Mouse (Mus musculus): Measurements from ENCODE around the gene Vsx1.

The Vsx1 gene

DNA sequence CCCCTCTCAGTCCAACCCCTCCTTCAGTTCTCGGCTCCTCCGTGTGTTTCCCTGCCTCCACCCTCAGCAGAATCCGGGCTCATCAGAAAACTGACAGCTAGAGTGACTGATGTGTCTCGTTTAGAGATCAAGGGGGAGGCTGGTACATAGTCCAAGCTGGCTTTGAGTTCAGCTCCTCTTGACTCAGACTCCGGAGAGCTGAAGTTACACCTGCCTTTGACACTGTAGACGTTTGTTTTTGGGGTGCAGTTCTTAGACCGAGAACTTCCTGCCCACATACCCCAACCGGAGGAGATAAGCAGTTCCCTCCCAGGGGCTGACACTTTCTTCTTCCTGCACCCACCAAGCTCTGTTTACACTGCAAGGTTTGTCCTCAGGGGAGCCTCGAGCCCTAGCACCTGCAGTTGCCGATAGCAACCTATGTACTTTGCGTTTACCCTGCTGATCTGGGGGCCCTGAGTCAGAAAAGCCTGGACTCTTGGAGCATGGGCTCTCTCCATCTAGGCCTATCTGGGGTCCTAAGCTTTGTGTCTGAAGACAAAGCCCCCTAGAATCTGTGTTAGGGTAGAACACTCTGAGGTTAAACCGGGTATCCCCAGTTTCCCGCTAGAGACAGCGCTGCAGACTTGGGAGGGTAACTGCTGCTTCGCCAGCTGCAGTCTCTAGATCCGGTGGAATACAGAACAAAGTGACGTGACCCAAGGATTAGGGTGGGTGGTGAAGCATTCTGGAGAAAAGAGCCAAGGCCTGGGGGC is 21.9 kb downstream of the Vsx1 start:
- DNase-seq: peak; percentile 33 to 51

DNA sequence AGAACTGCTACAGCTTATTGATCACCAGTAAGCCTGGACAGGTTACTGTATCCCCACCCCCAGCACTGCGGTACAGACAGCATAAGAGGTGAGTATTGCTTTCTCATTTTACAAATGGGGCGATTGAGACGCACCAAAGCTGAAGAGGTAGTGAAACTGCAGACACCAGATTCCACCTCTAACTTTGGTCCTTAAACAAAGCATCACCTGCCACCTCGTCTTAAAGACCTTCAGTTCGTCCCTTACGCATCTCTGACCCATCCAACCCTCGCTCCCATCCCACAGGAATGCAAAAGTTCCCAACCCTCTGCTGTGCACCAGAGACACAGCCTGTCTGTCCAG is 22.5 kb downstream of the Vsx1 start:
- no peak for DNase-seq

DNA sequence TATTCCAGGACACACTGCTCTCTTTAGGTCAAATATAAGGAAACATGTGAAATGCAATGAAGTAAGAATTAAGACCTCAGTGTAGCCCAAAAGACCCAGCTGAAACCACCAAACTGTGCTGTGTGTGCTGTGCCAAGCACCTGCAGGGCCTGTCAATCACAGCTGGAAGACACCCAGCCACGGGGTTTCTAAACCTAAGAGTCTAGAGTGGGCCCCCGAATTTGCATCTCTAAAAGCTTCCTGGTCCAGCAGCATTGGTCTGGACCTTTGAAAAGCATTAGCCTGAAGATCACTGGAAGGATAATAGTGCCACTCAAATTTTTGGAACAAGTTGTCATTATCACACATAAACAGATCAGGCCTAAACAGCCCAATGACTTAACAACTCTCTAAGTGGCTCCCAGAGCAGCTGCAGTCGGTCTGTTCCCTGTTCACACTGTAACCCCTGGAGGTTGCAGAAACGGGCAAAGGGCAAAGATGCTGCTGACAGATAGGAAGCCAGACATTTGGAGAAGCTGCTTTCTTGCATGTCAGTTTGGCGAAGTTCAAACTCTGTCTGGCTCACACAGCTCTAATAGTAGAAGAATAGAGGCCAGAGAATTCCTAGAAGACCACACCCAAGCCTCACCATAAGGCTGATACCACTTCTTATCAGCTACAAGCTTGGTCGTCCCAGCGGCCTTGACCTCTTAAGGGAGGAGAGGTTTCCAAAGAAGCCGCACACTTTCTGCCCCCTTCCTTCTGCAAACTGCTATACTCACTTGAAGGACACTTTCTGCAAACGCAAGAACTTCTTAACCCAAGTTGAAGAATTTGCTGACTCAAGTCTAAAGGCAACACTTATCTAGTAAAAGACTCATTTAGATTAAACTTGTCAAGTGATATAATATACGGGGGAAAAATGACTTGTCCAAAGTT is 23.4 kb downstream of the Vsx1 start:
- DNase-seq: peak in 1 of 2 experiments; percentile 42

DNA sequence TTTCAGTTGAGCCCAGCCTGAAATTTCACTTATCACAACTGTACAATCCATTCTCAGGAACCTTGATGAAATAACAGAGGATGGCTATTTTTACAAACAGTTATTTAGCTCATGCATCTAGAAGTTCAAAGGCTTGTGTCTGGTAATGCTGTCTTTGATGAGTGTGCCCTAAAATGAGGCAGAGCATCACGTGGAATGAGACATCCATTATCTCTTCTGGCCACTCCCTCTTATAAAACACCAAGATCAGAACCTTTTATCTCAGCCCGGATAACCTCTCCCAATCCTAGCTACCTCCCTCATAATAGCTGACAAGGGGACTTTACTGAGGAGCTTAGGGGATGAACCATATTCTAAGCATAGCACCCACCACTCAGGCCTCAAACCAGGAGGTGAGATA is 24.2 kb downstream of the Vsx1 start:
- no peak for DNase-seq

DNA sequence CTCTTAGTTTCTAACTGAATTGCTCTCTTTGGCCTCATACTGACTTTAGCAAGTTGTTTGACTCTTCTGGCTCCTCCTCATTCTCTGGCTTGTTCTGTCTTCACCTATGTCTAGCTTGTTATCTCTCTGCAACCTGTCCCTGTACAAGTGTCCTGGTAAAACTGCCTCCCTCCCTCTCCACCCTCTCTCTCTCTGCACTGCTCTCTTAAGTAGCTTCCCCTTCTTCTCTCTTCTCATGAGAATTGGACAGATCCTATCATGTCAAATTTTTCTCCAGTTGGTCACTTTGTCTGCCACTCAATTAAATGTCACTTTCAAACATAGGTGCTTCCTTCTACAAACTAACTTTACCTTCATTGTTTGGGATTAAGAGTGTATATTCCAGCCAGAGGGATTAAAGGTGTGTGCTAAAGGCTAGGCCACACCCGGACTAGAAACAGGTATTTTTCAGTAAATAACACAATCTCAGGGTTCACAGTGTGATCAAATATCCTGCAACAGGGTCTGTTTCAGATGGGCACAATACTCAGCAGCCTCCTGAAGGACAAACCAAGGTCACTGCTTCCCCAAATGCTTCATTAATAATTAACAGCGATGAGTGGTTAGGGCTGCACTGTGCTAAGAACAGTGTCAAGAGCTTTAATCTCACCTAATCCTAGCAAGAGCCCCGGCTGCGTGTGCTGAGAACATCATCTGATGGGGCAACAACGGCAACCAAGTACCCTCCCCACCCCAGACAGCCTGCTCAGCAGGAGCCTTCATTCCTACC is 24.8 kb downstream of the Vsx1 start:
- DNase-seq: no peak

DNA sequence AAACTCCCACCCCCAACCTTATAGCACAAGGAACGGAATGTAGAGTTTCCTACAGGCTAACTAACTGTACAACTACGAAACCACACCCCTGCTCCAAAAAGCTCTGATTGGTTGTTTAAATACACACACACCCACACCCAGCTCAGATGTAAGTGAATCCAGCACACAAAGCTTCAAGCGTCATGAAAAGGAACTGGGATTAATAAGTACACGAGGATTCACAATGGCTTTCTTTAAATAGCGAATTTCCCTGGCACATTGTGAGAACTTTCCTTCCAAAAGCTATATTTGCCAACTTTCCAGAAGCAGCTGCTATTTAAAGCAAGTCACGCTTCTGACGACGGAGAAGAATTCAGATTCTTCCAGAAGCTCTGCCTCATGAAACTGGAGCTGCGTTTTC is 25.9 kb downstream of the Vsx1 start:
- DNase-seq: peak in 1 of 2 experiments; percentile 45

DNA sequence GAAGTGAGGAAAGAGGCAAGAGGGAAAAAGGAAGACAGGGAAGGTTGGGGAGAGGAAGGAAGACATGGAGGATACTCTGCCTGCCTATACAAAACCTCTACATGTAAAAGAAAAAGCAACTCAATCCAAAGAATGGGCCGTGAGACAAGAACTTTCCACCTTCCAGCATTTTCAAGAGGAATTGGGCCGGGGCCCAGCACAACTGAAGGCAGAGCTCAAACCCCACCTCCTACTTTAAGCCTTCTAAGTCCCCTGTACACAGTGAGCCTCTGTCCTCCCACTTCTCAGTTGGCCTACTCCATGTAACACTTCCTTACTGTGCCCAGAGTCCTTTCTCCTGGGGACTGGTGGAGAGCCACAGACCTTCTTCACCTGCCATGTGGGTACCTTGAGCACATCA is 27.2 kb downstream of the Vsx1 start:
- DNase-seq: no peak

DNA sequence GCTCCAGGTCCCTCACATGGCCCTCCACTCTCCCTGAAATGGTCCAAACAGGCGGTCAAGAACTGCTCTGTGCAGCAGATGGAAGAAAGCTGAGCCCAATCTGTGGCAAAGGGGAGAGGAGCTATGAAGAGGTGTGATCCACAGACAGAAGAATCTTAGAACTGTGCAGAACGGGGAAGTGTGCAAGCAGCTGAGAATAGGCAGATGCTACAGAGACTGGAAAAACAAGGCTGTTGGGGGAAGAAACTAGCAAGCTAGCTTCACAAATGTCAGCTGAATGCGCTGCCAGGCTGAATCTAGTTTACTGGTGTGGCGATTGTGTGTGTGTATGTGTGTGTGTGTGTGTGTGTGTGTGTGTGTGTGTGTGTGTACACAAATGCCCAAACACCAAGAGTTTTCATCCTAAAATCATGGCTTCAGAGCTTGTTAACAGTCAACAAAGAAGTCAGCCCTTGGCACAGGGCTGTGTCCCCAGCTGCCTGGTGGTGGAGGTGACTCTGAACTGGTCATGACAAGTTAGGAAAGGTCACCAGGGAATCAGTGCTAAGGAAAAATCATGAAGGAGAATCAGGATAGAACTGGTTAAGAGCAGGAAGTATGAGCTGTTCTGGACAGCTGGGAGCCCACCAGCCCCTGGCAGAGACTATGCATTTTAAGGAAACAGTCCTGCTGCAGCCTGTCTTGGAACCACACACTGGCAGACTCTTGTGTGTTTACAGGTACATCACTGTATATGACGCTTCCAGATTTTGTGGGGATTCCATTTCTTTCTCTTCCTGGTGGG is 28.3 kb downstream of the Vsx1 start:
- DNase-seq: no peak

DNA sequence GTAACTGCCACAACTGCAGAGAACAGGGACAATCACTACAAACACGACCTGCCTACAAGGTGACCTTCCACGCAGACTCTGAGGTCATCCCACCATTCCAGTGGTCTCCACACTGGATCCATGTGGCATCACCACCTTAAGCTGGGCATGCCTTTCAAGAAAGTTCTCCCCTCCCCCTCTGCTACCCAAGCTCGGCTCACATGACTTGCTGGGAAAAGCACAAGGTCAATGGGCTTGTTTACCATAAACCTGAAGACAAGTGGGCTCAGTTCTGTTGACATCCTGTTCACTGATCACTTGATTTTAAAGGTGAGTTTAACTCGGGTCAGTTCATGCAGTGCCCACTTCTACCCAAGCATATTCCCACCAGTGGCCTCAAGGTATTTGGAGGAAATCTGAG is 29.1 kb downstream of the Vsx1 start:
- no peak for DNase-seq

DNA sequence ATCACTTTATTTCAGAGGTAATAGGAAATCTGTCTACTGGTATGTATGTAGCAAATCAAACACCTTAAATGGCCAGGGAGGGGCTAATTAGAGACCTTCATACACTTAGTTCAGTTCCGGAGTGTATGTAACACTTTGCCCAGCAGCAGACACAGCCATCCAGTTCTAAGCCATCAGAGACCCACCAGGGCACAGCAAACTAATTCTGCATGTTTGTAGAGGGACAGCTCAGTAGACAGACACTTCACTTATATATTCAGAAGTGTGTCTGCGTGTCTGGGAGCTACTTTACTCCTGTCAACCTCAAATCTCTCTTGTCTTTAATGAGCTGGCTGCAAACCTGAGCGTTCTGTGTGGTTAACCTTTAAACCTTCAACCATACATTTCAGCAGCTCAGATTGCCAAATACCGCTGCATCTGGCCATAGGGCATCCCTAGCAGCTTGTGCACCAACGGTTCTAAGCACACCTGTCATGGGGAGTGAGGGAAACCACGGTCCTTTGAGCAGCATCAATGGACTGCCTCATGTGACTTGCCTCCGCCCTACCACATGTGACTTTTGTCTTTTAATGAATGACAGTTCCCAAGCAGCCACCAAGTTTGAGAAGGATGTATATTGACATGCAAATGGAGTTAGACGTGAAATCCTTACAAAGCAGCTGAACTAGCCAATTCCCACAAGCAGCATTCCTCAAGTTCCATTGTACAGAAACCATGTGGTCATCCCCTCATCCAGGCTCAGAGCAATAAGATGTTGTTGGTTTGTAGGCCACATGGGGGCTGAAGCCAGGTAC is 32.0 kb downstream of the Vsx1 start:
- DNase-seq: no peak

DNA sequence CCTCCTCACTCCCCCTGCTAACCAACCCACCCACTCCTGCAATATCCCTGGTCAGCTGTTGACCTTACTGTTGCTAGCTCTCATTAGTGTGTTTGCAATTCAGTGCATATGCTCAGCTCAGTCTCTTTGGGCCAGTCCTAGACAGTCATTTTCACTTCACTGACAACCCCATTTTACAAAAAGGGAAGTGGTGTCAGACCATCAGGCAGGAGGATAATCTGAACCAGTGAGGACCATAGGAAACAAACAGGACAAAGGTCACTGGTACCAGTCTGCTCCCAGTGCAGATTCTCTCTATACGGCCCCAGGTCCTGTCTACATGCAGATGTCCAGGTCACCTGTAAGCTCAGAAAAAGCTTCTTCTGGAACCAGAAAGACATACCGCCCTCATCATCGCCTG is 33.0 kb downstream of the Vsx1 start:
- DNase-seq: no peak

DNA sequence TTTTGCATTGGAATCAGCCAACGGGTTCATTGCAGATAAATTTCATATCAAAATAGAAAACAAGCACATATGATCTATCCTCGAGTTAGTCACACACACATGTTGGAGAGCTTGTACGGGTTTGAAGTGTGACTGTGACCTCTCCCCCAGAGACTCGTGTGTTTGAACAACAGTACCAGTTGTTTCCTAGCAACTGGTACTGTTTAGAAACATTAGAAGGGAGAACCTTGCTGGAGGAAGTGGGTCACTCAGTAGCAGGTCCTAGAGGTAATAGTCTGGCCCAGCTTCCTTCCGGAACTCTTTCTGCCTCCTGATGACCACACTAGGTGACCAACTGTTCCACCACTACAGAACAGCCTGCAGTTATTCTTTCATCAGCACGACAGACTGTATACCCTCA is 33.9 kb downstream of the Vsx1 start:
- peak in 1 of 2 experiments; percentile 56 for DNase-seq

DNA sequence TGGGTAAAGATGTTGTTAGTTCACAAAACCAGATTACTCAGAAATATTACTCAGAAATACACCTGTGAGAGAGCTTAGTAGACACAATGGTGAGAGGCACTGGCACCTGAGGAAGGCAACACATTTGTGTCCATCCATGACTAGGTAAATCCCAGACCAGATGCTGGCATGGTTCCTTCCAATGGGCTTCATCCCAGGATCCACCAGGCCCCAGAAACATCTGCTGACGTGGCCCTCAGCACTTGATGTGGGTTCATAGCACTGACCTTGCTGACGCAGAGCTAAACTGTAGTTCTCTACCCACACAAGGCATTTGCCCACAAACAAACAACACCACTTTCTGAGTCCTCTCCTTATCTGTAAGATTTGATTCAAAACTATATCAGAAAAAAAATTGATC is 34.3 kb downstream of the Vsx1 start:
- no peak for DNase-seq

DNA sequence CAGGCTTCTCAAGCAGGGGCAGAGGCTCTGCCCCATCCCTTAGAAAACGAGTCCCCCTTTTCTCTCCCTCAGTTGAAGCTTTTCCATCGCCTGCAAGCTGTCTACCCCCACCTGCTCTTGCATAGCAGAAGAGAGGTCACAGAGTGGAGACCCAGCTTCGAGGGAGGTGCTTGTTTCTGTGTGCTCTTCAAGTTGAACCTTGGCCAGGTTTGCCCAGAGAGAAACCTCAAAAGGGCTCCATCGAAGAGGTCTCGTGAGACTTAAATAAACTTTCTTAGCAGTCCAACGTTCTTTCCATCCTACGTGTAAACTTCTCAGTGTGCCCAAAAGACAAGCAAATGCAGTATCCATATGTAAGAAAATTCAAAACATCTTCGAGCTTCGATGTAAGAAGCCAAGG is 37.8 kb downstream of the Vsx1 start:
- DNase-seq: peak in 1 of 2 experiments; percentile 43

DNA sequence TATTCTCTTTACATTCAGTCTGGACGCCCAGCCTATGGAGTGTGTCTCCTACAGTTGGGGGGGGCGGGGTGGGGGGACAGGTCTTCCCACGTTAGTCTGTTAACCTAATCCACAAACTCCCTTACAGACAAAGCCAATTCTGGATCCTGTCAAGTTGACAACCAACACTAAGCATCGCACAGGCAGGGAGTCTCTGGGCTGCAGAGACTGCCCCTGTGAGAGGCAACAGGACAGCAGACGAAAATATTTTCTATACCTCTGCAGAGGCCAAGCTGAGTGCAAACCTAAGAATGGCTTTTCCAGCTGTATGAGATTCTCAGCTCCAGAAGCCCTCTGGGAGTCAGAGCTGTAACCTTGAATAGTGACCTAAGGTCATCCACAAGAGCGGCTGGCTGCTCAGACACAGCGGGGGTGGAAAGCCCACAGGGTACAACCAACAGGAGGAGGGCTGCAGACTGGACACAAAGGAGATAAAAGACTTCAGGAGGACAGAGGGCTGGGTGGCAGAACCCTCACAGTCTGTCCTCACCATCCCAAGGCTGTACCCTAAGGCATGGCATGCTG is 38.6 kb downstream of the Vsx1 start:
- no peak for DNase-seq

DNA sequence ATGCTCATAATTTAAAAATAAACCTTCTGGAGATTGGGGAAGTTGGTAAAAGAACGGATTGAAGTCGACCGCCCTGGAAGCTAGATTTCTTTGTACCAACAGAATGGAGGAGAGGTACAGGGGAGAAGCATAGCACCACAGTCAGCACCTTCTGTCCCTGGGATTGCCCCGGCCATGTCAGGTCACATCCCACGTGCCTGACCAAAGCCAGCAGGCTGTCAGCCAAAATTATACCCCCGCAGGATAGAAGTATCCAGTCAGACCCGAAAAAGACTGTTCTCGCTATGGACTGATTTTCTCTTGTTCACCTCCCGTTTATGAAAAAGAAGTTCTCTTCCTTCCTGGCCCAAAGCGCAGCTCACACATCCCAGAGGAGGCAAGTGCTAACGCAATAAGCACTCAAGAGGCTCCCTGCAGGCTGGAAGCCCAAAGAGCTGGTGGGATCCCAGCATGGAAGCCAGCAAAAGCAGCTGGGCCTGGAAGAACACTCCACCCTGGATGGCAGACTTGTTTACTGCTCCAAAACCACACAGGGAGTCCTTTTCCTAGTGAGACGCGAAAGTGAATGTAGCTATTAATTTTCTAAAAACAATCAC is 40.8 kb downstream of the Vsx1 start:
- DNase-seq: no peak

DNA sequence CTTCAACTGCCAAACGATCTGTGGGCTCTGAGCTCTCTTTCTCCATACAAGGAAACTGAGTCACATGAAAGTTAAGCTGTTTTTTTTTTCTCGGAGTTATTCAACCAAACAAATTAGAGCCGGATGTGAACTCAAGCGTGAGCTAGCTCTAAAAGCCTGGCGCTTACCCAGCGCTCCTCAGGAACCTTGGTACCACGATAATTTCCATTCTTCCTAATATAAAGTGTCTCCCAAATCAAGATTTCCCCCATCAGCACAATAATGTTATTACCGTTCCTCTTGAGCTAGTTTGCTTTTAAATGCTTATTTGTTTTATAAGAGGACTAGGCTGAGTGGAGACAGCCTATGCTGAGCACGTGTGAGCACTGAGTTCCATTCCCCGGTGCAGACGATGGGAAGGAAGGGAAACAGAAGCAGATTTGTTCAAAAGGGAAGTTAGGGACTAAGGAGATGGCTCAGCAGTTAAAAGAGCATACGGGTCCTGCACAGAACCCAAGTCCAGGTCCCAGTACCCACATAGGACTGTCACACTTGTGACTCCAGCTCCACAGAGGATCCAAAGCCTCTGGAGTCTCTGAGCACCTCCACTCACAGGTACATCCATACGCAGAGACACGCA is 41.4 kb downstream of the Vsx1 start:
- DNase-seq: no peak

DNA sequence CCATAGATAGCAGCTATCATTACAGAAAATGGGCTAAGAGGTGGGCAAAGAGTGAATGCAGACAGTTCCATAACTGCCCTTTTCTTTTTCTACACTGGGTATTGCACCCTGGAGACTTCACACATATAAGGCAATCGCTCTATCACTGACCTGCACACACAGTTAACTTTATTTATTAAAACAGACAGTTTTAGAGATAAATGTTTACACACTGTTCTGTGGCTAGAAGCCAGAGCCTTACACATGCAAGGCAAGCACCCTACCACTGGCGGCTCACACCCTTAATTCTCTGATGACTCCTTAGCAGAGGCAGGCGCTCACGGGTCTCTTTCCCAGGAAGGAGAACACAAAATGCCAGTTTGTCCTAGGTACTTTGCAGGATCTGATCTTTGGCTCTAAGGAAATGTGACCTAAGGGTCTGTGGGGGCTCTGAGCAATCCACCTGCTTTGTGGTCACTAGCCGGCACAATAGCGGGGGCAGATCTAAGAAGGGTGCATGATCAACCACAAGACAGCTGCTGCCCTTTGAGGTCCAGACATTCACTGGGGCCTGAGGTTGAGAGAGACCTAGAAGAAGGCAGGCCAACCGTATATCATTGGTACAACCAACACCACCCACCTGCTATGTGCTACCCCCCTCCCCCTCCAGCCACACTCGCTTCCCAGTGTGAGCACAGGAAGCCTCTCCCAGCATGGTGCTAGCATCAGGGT is 42.6 kb downstream of the Vsx1 start:
- no peak for DNase-seq

DNA sequence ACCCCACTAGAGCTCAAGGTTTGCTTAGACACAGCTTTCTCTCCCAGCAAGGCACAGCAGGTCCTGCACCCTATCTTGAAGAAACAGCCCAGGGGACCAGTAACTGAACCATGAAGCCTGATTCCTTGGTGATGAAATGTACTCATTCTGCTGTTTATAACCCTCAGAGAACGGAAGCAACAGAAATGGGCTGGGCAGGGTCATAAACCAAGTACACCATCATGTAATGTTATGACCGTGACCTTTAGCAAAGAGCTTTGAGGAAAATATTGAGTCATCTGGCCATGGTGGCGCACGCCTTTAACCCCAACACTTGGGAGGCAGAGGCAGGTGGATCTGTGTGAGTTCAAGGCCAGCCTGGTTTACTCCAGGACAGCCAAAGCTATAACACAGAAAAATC is 43.9 kb downstream of the Vsx1 start:
- DNase-seq: no peak

Measured in lung, adult 18-20 months (tissue).